Mouse (Mus musculus) T-cell, adult 2 months (primary cell): ENCODE data around the gene Tex13c2.

Experiments
- DNase-seq: peaks from one replicate; pipeline ENCODE4 v3.0.0; 2022; ENCODE audit warnings: low spot score

Tex13c2 gene

GRCm38 (mm10) chrX:42489446-42489845 lies at the start of gene Tex13c2:
Gene Tex13c2 (plus strand): TSS chrX:42489691.
- no peak for DNase-seq

GRCm38 (mm10) chrX:42450305-42450704 lies 39.2 kb upstream of the Tex13c2 start:
- no peak for DNase-seq

GRCm38 (mm10) chrX:42453001-42453400 lies 36.5 kb upstream of the Tex13c2 start:
- DNase-seq: no peak

- no peak for DNase-seq
Observed at GRCm38 (mm10) chrX:42454533-42454932, 35.0 kb upstream of the Tex13c2 start.

- DNase-seq: no peak
Observed at GRCm38 (mm10) chrX:42490336-42490735, 845 bp downstream of the Tex13c2 start.

GRCm38 (mm10) chrX:42500538-42500937 lies 11.0 kb downstream of the Tex13c2 start:
- DNase-seq: no peak

GRCm38 (mm10) chrX:42502291-42503043 lies 13.0 kb downstream of the Tex13c2 start, which contains the start of gene Sh2d1a:
Gene Sh2d1a (plus strand): TSS chrX:42502453.
- DNase-seq: peak; percentile 61

GRCm38 (mm10) chrX:42511105-42511504 lies 21.6 kb downstream of the Tex13c2 start:
- DNase-seq: peak; percentile 8

- DNase-seq: peak; percentile 31
Observed at GRCm38 (mm10) chrX:42512567-42512966, 23.1 kb downstream of the Tex13c2 start.

GRCm38 (mm10) chrX:42522868-42523267 lies 33.4 kb downstream of the Tex13c2 start:
- no peak for DNase-seq

GRCm38 (mm10) chrX:42530703-42531102 lies 41.2 kb downstream of the Tex13c2 start:
- DNase-seq: no peak

- DNase-seq: no peak
Observed at GRCm38 (mm10) chrX:42540030-42540755, 50.7 kb downstream of the Tex13c2 start.

- peak; percentile 72 for DNase-seq
Observed at GRCm38 (mm10) chrX:42540756-42541053, 51.2 kb downstream of the Tex13c2 start.
